Mouse (Mus musculus) MEL-GATA-1-ER (cell line): Measurements from ENCODE around the gene Fgr.

Source experiments
- DNase-seq: peaks from one replicate; pipeline ENCODE4 v3.0.0-alpha.2; 2012; ENCODE audit warnings: low read depth; ENCODE audit errors: extremely low read depth

The Fgr gene

GRCm38 (mm10) chr4:133050837-133051549 is 77.1 kb downstream of the Fgr start:
- no peak for DNase-seq

- DNase-seq = no peak
Measured at GRCm38 (mm10) chr4:133051550-133051865, 77.6 kb downstream of the Fgr start.
